Mouse (Mus musculus): ENCODE results near the gene Gc. TPM values are rescaled to one million over a fixed set of nuclear protein-coding genes. Genes with fewer than 3 reads are reported as not detected.

Gene Gc
- polyA plus RNA-seq, 1 experiment from 2014 or later = 0.24 TPM

GRCm38 (mm10) chr5:89449325-89449724, 8.4 kb downstream of the Gc start:
- WGBS = 85% methylated on average over 9 of the region's 9 CpGs
- H3K4me3 ChIP-seq = no peak overlapping the region
- no peak for ATAC-seq (ENCODE audit: insufficient number of reproducible peaks, low FRiP score)
- H3K4me1 ChIP-seq (replicated peaks) = no peaks in the 10 kb centered on the region
- H3K27me3 ChIP-seq (replicated peaks) = no peaks in the 10 kb centered on the region
- no peak overlapping the region for H3K4me2 ChIP-seq
- H3K9ac ChIP-seq = no peak overlapping the region
- no peaks in the 10 kb centered on the region for H3K36me3 ChIP-seq
- no peaks in the 10 kb centered on the region for H3K9me3 ChIP-seq (replicated peaks)
- no peak overlapping the region for H3K27ac ChIP-seq (ENCODE audit: poor library complexity, severe bottlenecking)

DNA sequence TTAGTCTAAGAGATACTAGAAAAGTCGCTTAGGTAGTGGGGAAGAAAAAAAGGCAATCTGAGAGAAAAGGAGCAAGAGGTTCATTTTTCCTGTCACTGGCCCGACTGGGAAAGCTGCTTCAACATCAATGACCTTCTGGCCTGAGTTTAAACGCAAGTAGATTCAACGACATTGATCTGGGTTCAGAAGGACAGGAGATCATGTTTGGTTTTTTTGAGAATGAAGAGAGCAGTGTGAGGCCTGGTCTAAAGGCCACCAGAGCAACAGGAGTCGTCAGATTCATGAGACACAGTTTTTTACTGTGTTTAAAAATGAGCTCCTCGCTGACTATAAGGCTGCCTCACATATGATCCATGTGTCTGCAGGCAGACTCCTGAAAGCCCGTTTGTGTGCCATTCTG, 9.7 kb downstream of the Gc start:
- H3K9me3 ChIP-seq (replicated peaks) = no peaks in the 10 kb centered on the region
- ATAC-seq (ENCODE audit: insufficient number of reproducible peaks, low FRiP score) = no peak
- H3K4me1 ChIP-seq (replicated peaks) = no peaks in the 10 kb centered on the region
- H3K27me3 ChIP-seq (replicated peaks) = no peaks in the 10 kb centered on the region
- no peak overlapping the region for H3K4me3 ChIP-seq
- no peak overlapping the region for H3K27ac ChIP-seq (ENCODE audit: poor library complexity, severe bottlenecking)
- no peaks in the 10 kb centered on the region for H3K36me3 ChIP-seq
- 56% methylated on average over 7 of the region's 7 CpGs for WGBS
- H3K4me2 ChIP-seq = no peak overlapping the region
- H3K9ac ChIP-seq = no peak overlapping the region

GRCm38 (mm10) chr5:89444360-89444759, 13.3 kb downstream of the Gc start:
- H3K4me3 ChIP-seq = no peak overlapping the region
- H3K27me3 ChIP-seq (replicated peaks) = no peaks in the 10 kb centered on the region; the same call in 1 of the 2 replicates
- H3K36me3 ChIP-seq = no peaks in the 10 kb centered on the region
- H3K9ac ChIP-seq = no peak overlapping the region
- H3K27ac ChIP-seq (ENCODE audit: poor library complexity, severe bottlenecking) = no peak overlapping the region
- H3K9me3 ChIP-seq (replicated peaks) = no peaks in the 10 kb centered on the region
- H3K4me2 ChIP-seq = no peak overlapping the region
- 75% methylated on average over 4 of the region's 4 CpGs for WGBS
- no peak for ATAC-seq (ENCODE audit: insufficient number of reproducible peaks, low FRiP score)
- no peaks in the 10 kb centered on the region for H3K4me1 ChIP-seq (replicated peaks)

DNA sequence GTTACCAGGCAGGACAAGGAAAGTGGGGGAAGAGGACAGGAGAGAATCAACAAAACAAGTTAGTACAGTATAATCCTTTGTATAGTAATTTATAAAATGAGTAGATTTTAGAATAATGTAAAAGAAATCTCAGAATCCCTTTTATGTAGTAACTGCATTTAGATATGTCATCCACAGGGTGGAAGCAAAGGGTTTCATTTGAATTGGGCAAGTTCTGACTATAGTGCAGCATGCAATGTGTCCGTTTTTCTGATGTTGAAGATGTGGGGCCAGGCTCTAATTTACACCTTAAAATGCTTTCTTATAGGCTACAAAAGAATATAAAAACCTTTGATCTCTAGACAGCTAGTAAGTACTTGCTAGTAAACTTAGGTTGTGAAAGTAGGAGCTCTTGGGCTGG, 46.2 kb downstream of the Gc start:
- Histone ChIP-seq H3K36me3 (no peaks in the 10 kb centered on the region), H3K4me2 (no peak overlapping the region), H3K4me3 (no peak overlapping the region), H3K9me3 (replicated peaks) (no peaks in the 10 kb centered on the region), H3K27ac (ENCODE audit: poor library complexity, severe bottlenecking) (no peak overlapping the region), H3K4me1 (replicated peaks) (no peaks in the 10 kb centered on the region), H3K27me3 (replicated peaks) (no peaks in the 10 kb centered on the region), H3K9ac (no peak overlapping the region)
- WGBS = 56% methylated on average over 1 of the region's 1 CpGs
- no peak for ATAC-seq (ENCODE audit: insufficient number of reproducible peaks, low FRiP score)

- H3K36me3 ChIP-seq = no peaks in the 10 kb centered on the region
- H3K27me3 ChIP-seq (replicated peaks) = no peaks in the 10 kb centered on the region
- H3K4me3 ChIP-seq = no peak overlapping the region
- no peak overlapping the region for H3K9ac ChIP-seq
- no peak overlapping the region for H3K4me2 ChIP-seq
- no peaks in the 10 kb centered on the region for H3K9me3 ChIP-seq (replicated peaks)
- ATAC-seq (ENCODE audit: insufficient number of reproducible peaks, low FRiP score) = no peak
- no peak overlapping the region for H3K27ac ChIP-seq (ENCODE audit: poor library complexity, severe bottlenecking)
- H3K4me1 ChIP-seq (replicated peaks) = no peaks in the 10 kb centered on the region
These were observed 50.2 kb downstream of the Gc start for GRCm38 (mm10) chr5:89407376-89408082.

- H3K27me3 ChIP-seq (replicated peaks) = no peaks in the 10 kb centered on the region
- no peak overlapping the region for H3K4me2 ChIP-seq
- no peaks in the 10 kb centered on the region for H3K4me1 ChIP-seq (replicated peaks)
- no peak overlapping the region for H3K4me3 ChIP-seq
- H3K36me3 ChIP-seq = no peaks in the 10 kb centered on the region
- H3K9ac ChIP-seq = no peak overlapping the region
- 65% methylated on average over 1 of the region's 1 CpGs for WGBS
- ATAC-seq (ENCODE audit: insufficient number of reproducible peaks, low FRiP score) = no peak
- H3K9me3 ChIP-seq (replicated peaks) = no peaks in the 10 kb centered on the region
- H3K27ac ChIP-seq (ENCODE audit: poor library complexity, severe bottlenecking) = no peak overlapping the region
These were observed 52.6 kb downstream of the Gc start for GRCm38 (mm10) chr5:89405132-89405531.

- Histone ChIP-seq H3K27me3 (replicated peaks) (no peaks in the 10 kb centered on the region), H3K9me3 (replicated peaks) (peaks cover 7% of the 10 kb centered on the region), H3K27ac (ENCODE audit: poor library complexity, severe bottlenecking) (no peak overlapping the region), H3K4me3 (no peak overlapping the region), H3K36me3 (no peaks in the 10 kb centered on the region), H3K4me1 (replicated peaks) (no peaks in the 10 kb centered on the region), H3K9ac (no peak overlapping the region), H3K4me2 (no peak overlapping the region)
- no peak for ATAC-seq (ENCODE audit: insufficient number of reproducible peaks, low FRiP score)
- 42% methylated on average over 1 of the region's 1 CpGs for WGBS
These were observed 67.3 kb downstream of the Gc start for GRCm38 (mm10) chr5:89390405-89390804.

DNA sequence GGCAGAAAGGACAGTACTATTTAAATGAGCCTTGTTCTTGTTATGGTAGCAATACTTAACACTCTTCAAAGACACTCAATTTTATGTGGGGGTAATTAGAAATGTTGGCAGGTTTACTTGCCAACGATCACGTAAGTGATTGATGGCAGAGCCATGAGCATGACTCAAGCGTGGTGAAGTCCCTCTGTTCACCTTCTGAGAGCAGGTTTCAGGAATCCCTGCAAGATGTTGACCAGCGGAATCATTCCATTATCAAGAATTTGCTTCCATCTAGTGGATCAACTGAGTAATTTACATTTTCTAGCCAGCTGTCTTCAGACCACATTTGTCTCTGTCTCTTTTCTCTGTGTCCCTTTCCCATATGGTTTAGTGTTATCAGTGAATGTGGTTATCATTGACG, 73.5 kb downstream of the Gc start:
- Histone ChIP-seq H3K4me2 (no peak overlapping the region), H3K36me3 (no peaks in the 10 kb centered on the region), H3K4me1 (replicated peaks) (no peaks in the 10 kb centered on the region), H3K9me3 (replicated peaks) (no peaks in the 10 kb centered on the region), H3K27ac (ENCODE audit: poor library complexity, severe bottlenecking) (no peak overlapping the region), H3K4me3 (no peak overlapping the region), H3K27me3 (replicated peaks) (no peaks in the 10 kb centered on the region), H3K9ac (no peak overlapping the region)
- ATAC-seq (ENCODE audit: insufficient number of reproducible peaks, low FRiP score) = no peak
- WGBS = 29% methylated on average over 5 of the region's 5 CpGs

DNA sequence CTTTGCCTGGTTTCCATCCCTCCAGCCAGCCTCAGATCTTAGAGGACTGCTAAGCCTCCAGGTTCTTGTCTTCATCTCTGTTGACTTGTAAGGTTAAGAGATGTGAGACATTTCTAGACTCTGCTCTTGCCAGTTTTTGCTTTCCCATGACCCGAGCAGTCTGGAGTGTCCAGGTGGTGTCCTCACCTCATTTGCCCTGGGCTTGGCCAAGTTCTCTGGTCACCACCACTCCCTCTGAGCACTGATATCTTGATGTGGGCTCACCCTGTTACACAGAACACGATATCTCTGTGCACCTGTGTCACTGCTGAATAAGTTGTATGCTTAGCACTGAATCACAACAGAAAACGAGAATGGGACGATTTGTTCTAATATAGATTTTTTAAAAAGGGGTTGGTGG, 76.4 kb downstream of the Gc start:
- WGBS = 76% methylated on average over 4 of the region's 4 CpGs
- no peaks in the 10 kb centered on the region for H3K36me3 ChIP-seq
- no peak overlapping the region for H3K4me2 ChIP-seq
- no peaks in the 10 kb centered on the region for H3K4me1 ChIP-seq (replicated peaks)
- no peaks in the 10 kb centered on the region for H3K27me3 ChIP-seq (replicated peaks)
- no peak overlapping the region for H3K27ac ChIP-seq (ENCODE audit: poor library complexity, severe bottlenecking)
- H3K4me3 ChIP-seq = no peak overlapping the region
- no peak for ATAC-seq (ENCODE audit: insufficient number of reproducible peaks, low FRiP score)
- H3K9ac ChIP-seq = no peak overlapping the region
- H3K9me3 ChIP-seq (replicated peaks) = no peaks in the 10 kb centered on the region

DNA sequence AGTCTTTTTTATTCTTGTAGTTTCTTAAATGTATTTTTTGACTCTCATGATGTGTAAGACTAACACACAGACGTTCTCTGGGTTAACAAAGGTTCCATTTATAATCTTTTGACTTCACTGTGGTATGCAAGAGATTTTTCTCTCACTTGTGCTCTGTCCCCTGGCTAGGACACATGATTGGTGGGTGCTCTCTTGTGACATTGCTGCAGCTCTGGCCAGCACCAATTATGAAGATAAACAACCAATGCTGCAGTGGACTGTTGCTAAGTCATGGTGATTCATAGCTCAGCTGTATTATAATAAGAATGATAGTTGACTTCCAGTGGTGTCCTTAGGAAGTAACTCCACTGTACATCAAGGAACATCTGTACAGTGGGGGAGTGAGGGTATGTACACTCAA, 87.6 kb downstream of the Gc start:
- H3K27me3 ChIP-seq (replicated peaks) = no peaks in the 10 kb centered on the region
- no peaks in the 10 kb centered on the region for H3K36me3 ChIP-seq
- no peak overlapping the region for H3K4me3 ChIP-seq
- no peak overlapping the region for H3K27ac ChIP-seq (ENCODE audit: poor library complexity, severe bottlenecking)
- 0 out of 2 replicates have a peak, but pooled peaks cover 5% of the 10 kb centered on the region for H3K4me1 ChIP-seq (replicated peaks)
- H3K9me3 ChIP-seq (replicated peaks) = no peaks in the 10 kb centered on the region
- ATAC-seq (ENCODE audit: insufficient number of reproducible peaks, low FRiP score) = no peak; the same call in 1 of the 2 replicates
- H3K4me2 ChIP-seq = no peak overlapping the region
- no peak overlapping the region for H3K9ac ChIP-seq
- 14% methylated on average over 1 of the region's 1 CpGs for WGBS

- no peaks in the 10 kb centered on the region for H3K27me3 ChIP-seq (replicated peaks)
- no peak overlapping the region for H3K9ac ChIP-seq
- H3K27ac ChIP-seq (ENCODE audit: poor library complexity, severe bottlenecking) = no peak overlapping the region
- H3K4me3 ChIP-seq = no peak overlapping the region
- H3K4me1 ChIP-seq (replicated peaks) = 0 out of 2 replicates have a peak, but pooled peaks cover 5% of the 10 kb centered on the region
- no peak overlapping the region for H3K4me2 ChIP-seq
- no peaks in the 10 kb centered on the region for H3K36me3 ChIP-seq
- H3K9me3 ChIP-seq (replicated peaks) = no peaks in the 10 kb centered on the region
- no peak for ATAC-seq (ENCODE audit: insufficient number of reproducible peaks, low FRiP score)
- 57% methylated on average over 4 of the region's 4 CpGs for WGBS
These were observed 89.5 kb downstream of the Gc start for GRCm38 (mm10) chr5:89368045-89368743.

Measured in heart, embryonic 12.5 days (tissue).